In genomic region chr10:115160289-115160688, GRCm38 (mm10) we compare ENCODE assay signal across 29 mouse cellular contexts. TPM values are rescaled to one million over a fixed set of nuclear protein-coding genes. Genes with fewer than 3 reads are reported as not detected.
DNase-seq lines count a peak whose midpoint lies in the region; ATAC-seq and TF ChIP-seq lines count a peak whose summit lies in the region.
"Had no signal": no experiment of that assay in that cellular context is flagged by ENCODE, and none has a peak within 500 bp of the region (broad histone marks: within the 10 kb centered on the region; RNA-seq: fewer than 3 reads in every experiment).

No protein-coding gene starts in this region.

- TF ChIP-seq CTCF in E14TG2a.4 (conservative IDR thresholded peaks at IDR 0.05; ENCODE audit: low read length) = peak; percentile 22

- peaks cover 21% of the 10 kb centered on the region for H3K27me3 ChIP-seq in E14TG2a.4 (ENCODE audit: insufficient read depth, low read length)
- H3K27me3 ChIP-seq: forebrain, embryonic 13.5 days; intestine, embryonic 15.5 days had no signal

- no peaks in the 10 kb centered on the region for H3K36me3 ChIP-seq in E14TG2a.4 (ENCODE audit: insufficient read depth, low read length)
- H3K36me3 ChIP-seq: forebrain, embryonic 10.5 days; heart, embryonic 12.5 days; heart, embryonic 15.5 days; hindbrain, embryonic 10.5 days; hindbrain, embryonic 13.5 days; intestine, embryonic 15.5 days had no signal

- DNase-seq in thymus, postnatal 4 days = peak; percentile 11
- no peak for DNase-seq in thymus, postnatal 25 days
- DNase-seq in R1 (ENCODE audit: low read depth, low spot score) = peak; percentile 74
- no peak for DNase-seq in lung, postnatal 10 days
- no peak for DNase-seq in spleen, adult 12 weeks (ENCODE audit: low spot score)
- DNase-seq: adrenal gland, postnatal 10 days; adrenal gland, postnatal 36 days; cerebellum, adult 18-20 months; cerebellum, adult 9-10 months; cerebellum, postnatal 14 days; gastrocnemius, postnatal 10 days; gastrocnemius, postnatal 36 days; heart, postnatal 10 days; heart, postnatal 36 days had no signal

- H3K4me1 ChIP-seq in E14TG2a.4 (replicated peaks; ENCODE audit: low read depth, low read length) = peaks cover 10% of the 10 kb centered on the region
- H3K4me1 ChIP-seq: forebrain, embryonic 13.5 days; heart, embryonic 12.5 days; heart, embryonic 15.5 days; hindbrain, embryonic 10.5 days; hindbrain, embryonic 13.5 days; intestine, embryonic 15.5 days had no signal

- ATAC-seq in megakaryocyte, adult 5-6 weeks (ENCODE audit: poor library complexity, severe bottlenecking) = no peak
- ATAC-seq: activated CD4-positive, CD25-positive, alpha-beta regulatory T cell, adult 4 months; forebrain, embryonic 13.5 days; forebrain, embryonic 16.5 days; hindbrain, embryonic 16.5 days; intestine, embryonic 15.5 days; Patski had no signal

- no peak overlapping the region for H3K4me3 ChIP-seq in E14TG2a.4 (replicated peaks; ENCODE audit: low read length)
- H3K4me3 ChIP-seq: forebrain, embryonic 10.5 days; forebrain, embryonic 13.5 days; heart, embryonic 12.5 days; heart, embryonic 15.5 days; hindbrain, embryonic 10.5 days; hindbrain, embryonic 13.5 days; intestine, embryonic 15.5 days had no signal

- peaks cover 3% of the 10 kb centered on the region for H3K9me3 ChIP-seq in E14TG2a.4 (ENCODE audit: low read length)
- H3K9me3 ChIP-seq: forebrain, embryonic 10.5 days; forebrain, embryonic 13.5 days; heart, embryonic 12.5 days; heart, embryonic 15.5 days; hindbrain, embryonic 10.5 days; hindbrain, embryonic 13.5 days; intestine, embryonic 15.5 days had no signal

RNA-seq across cellular contexts. Expression of gene Tph2, which starts 24.5 kb away (rescaled TPM):
- total RNA-seq in megakaryocyte, adult 5-6 weeks (2015) = not detected in 2 replicates
- total RNA-seq in megakaryocyte, adult 5-6 weeks (2017) = not detected in 2 replicates
- total RNA-seq: adrenal gland, postnatal 10 days; gastrocnemius, postnatal 10 days; gastrocnemius, postnatal 36 days; granulocyte monocyte progenitor cell, adult 5-6 weeks; heart, adult 8-10 months; heart, postnatal 10 days; heart, postnatal 36 days had no signal

Comparison
In these comparisons a context has a peak if more than half of its experiments do, and no peak if none do; other contexts are left out.
1. DNase-seq: peak in thymus, postnatal 4 days (single experiment) and R1 (single experiment); none in thymus, postnatal 25 days (single experiment), lung, postnatal 10 days (single experiment) and spleen, adult 12 weeks (single experiment).